Mouse (Mus musculus): ENCODE data around the gene Ppp1r3g. TPM values are rescaled to one million over a fixed set of nuclear protein-coding genes. Genes with fewer than 3 reads are reported as not detected.

The Ppp1r3g gene
- total RNA-seq, 2 experiments from 2014 or later = 1.00 to 5.0 TPM

DNA sequence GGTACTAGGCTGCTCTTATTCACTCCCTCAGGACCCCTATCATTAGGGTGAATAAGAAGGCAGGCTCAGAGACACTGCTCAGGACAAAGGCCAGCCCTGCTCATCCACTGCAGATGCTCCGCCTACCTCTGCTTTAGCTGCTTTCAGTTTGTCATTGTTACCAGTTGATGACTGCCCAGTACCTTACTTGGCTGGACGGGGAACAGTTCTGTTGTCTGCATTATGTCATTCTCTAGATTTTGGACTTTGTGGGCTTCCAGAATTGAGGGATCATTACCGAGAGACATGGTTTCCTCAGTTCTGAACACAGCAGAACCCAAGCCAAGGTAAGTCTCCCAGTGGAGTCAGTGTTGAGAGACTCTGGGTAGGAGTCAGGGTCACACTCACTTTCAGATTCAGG lies 36.6 kb downstream of the Ppp1r3g start:
- no peak for DNase-seq

DNA sequence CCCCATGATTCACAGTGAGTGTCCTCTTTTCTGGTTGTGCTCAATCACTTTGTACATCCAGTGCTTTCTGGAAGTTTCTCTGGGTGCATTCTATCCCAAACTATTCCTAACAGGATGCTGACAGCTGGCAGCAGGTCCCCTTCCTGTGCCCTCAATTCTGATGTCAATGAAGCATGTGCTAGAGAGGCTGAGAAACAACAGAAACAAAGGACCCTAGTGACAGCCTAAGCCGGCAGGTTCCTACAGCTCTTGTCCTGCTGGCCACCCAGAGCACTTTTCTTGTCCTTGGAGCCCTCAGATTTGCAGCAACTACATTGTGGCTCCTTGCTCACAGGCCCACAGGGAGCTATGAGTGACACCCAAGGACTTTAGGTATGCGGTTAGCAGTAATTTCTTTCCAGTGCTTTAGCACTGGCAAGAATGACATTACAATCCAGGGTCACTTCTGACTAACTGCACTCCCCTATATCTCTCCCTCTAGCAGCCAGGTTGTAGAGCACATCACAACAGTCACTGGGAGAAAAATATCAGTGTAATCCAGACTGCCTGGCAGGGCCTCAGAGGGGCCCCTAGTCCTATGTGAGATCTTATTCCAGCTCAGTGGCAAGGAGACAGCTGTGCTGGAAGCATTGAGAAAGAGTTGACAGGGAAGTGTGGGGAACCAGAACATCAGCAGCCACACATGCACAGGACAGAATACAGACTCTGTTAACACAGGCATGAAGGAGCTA lies 37.2 kb downstream of the Ppp1r3g start:
- peak; percentile 36 for DNase-seq

- DNase-seq = no peak
Observed at GRCm38 (mm10) chr13:35997606-35998005, 39.0 kb downstream of the Ppp1r3g start.

GRCm38 (mm10) chr13:36000798-36001197 lies 42.2 kb downstream of the Ppp1r3g start:
- DNase-seq = no peak

- no peak for DNase-seq
Observed at GRCm38 (mm10) chr13:36009981-36010380, 51.3 kb downstream of the Ppp1r3g start.

- DNase-seq = no peak
Observed at GRCm38 (mm10) chr13:36015636-36016035, 57.0 kb downstream of the Ppp1r3g start.

GRCm38 (mm10) chr13:36018017-36018416 lies 59.4 kb downstream of the Ppp1r3g start:
- DNase-seq = no peak

GRCm38 (mm10) chr13:36019309-36020274 lies 61.0 kb downstream of the Ppp1r3g start:
- DNase-seq = peak; percentile 85

Other genes starting within 250 kb of the Ppp1r3g start
- 10 to 100 TPM; 13.0 TPM for gene Rpp40, start 52.5 kb upstream of the Ppp1r3g start, total RNA-seq (2021)
- gene Fars2, start 158.6 kb downstream of the Ppp1r3g start, total RNA-seq (2021) = 10 to 100 TPM; 86.3 to 88.6 TPM
- 10 to 100 TPM; 14.1 to 15.2 TPM for gene Lyrm4, start 158.7 kb downstream of the Ppp1r3g start, total RNA-seq (2021)

All from adrenal gland, postnatal 10 days (tissue).